Mouse (Mus musculus): ENCODE data around the gene Aaas. TPM values are rescaled to one million over a fixed set of nuclear protein-coding genes. Genes with fewer than 3 reads are reported as not detected.
"Not testable (repeated sequence)": the region's sequence is repeated elsewhere in the genome, so short reads cannot be mapped to it uniquely, and the experiment has no call there.

The Aaas gene
- polyA plus RNA-seq, 1 experiment from 2014 or later, result 30.4 TPM

DNA sequence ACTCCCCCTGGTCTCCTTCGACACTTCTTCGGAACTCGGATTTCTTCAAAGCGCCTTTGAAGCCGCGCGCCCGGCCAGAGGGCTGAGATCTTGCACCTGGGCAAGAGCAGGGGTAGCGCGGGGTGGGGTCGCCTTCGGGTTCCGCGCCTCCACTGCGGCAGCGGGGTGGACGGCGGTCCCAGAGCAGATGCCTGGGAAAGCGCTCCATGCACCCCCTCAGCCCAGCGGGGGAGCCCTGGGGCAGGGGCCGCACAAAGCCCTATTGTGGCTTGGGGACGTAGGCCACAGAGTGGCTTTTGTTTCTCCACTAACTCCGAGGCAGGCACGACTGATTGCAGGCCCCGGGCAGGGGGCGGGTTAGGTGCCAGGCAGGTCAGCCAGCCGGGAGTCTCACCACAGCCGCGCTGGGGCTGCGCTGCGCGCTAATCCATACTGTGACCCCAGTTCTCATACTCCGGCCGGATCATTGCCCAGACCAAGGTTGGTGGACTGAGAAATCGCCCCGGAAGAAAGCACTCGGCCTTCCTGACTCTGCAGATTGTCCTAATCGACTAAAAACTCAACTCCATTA, 5.4 kb upstream of the Aaas start:
- H3K4me1 ChIP-seq, result peaks cover 36% of the 10 kb centered on the region
- H3K9ac ChIP-seq (replicated peaks), result peak overlapping the region; percentile 57
- H3K4me2 ChIP-seq, result peak overlapping the region; percentile 98
- H3K9me3 ChIP-seq (replicated peaks), result no peaks in the 10 kb centered on the region
- H3K36me3 ChIP-seq, result no peaks in the 10 kb centered on the region
- under 1% methylated on average over 38 of the region's 38 CpGs for WGBS
- ATAC-seq (ENCODE audit: low FRiP score), result peak; percentile 46; the same call in 1 of the 2 replicates
- H3K27me3 ChIP-seq (replicated peaks), result peaks cover 48% of the 10 kb centered on the region
- H3K27ac ChIP-seq (replicated peaks), result peak overlapping the region; percentile 67
- peak overlapping the region; percentile 50 for H3K4me3 ChIP-seq (replicated peaks)

DNA sequence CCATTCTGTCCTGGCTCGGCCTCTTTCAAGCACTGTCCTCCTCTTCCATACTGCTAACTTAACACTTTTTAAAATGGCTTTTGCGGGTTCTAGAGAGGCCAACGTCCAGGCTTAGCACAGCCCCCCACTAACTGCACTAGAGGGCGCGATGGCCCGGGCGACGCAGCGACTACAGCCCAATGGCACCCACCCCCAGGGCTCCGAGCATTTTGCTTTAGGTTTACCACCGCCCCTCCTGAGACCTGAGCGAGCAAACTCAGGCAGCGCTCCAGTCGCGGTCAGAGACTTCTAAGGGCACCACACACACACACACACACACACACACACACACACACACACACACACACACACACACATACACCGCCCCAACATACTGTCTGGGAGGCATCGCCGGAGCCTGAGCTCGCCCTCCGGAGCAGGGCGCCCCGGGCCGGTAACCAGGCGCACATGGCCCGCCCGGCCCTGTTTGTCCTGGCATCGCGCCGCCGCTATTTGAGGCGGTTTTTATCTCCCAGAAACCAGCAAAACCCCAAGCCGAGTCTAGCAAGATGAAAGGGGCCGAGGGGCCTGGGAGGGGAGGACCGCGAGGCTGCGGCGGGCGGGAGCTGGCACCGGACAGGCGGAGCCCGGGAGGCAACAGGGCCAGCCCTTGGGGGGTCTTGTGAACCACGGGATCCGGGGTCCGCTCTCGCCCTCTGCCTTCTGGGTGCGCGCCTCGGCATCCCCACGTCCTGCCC, 4.7 kb upstream of the Aaas start:
- H3K4me3 ChIP-seq (replicated peaks), result peak overlapping the region; percentile 50

DNA sequence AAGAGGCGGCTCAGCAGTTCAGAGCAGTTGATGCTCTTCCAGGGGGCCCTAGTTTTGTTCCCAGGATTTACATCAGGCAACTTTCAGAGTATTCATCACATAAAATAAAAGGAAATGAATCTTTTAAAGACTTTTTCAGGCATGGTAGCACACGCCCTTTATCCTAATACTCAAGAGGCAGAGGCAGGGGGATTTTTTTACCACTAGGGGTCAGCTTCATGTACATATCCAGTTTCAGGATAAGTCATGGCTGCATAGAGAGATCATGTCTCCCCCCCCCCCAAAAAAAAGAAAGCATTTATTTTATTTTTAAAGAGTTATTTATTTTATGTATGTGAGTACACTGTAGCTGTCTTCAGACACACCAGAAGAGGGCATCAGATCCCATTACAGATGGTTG, 3.4 kb upstream of the Aaas start:
- no peak overlapping the region for H3K4me2 ChIP-seq
- H3K4me3 ChIP-seq (replicated peaks), result no peak overlapping the region
- ATAC-seq (ENCODE audit: low FRiP score), result no peak
- WGBS, result 94% methylated on average over 2 of the region's 2 CpGs
- no peak overlapping the region for H3K27ac ChIP-seq (replicated peaks)
- H3K9ac ChIP-seq (replicated peaks), result no peak overlapping the region
- peaks cover 33% of the 10 kb centered on the region for H3K27me3 ChIP-seq (replicated peaks)
- peaks cover 42% of the 10 kb centered on the region for H3K4me1 ChIP-seq
- no peaks in the 10 kb centered on the region for H3K9me3 ChIP-seq (replicated peaks)
- H3K36me3 ChIP-seq, result no peaks in the 10 kb centered on the region

More for the DNA sequence above, 4.7 kb upstream of the Aaas start:
- ATAC-seq (ENCODE audit: low FRiP score), result 0 out of 2 replicates have a peak, but pooled peaks have one; percentile 28
- under 1% methylated on average over 41 of the region's 49 CpGs for WGBS
- peak overlapping the region; percentile 57 for H3K9ac ChIP-seq (replicated peaks)
- peak overlapping the region; percentile 98 for H3K4me2 ChIP-seq
- peak overlapping the region; percentile 67 for H3K27ac ChIP-seq (replicated peaks)
- peaks cover 46% of the 10 kb centered on the region for H3K27me3 ChIP-seq (replicated peaks)
- H3K9me3 ChIP-seq (replicated peaks), result no peaks in the 10 kb centered on the region
- no peaks in the 10 kb centered on the region for H3K36me3 ChIP-seq
- H3K4me1 ChIP-seq, result peaks cover 37% of the 10 kb centered on the region

- Histone ChIP-seq H3K36me3 (no peaks in the 10 kb centered on the region), H3K27ac (replicated peaks) (no peak overlapping the region), H3K9me3 (replicated peaks) (no peaks in the 10 kb centered on the region), H3K4me2 (no peak overlapping the region), H3K27me3 (replicated peaks) (peaks cover 15% of the 10 kb centered on the region), H3K4me1 (peaks cover 30% of the 10 kb centered on the region), H3K9ac (replicated peaks) (no peak overlapping the region), H3K4me3 (replicated peaks) (no peak overlapping the region)
- ATAC-seq (ENCODE audit: low FRiP score), result no peak
- 66% methylated on average over 2 of the region's 2 CpGs for WGBS
Measured at GRCm38 (mm10) chr15:102352177-102352576, 1.6 kb upstream of the Aaas start.

GRCm38 (mm10) chr15:102350942-102351291, 346 bp upstream of the Aaas start:
- peak; percentile 43; the same call in 1 of the 2 replicates for ATAC-seq (ENCODE audit: low FRiP score)
- H3K4me1 ChIP-seq, result peaks cover 23% of the 10 kb centered on the region
- peak overlapping the region; percentile 86 for H3K4me3 ChIP-seq (replicated peaks)
- no peaks in the 10 kb centered on the region for H3K9me3 ChIP-seq (replicated peaks)
- WGBS, result 14% methylated on average over 11 of the region's 11 CpGs
- H3K27me3 ChIP-seq (replicated peaks), result 0 out of 2 replicates have a peak, but pooled peaks cover 3% of the 10 kb centered on the region
- peak overlapping the region; percentile 74 for H3K27ac ChIP-seq (replicated peaks)
- H3K4me2 ChIP-seq, result peak overlapping the region; percentile 86
- H3K36me3 ChIP-seq, result peaks cover 9% of the 10 kb centered on the region; the same call in 1 of the 2 replicates
- peak overlapping the region; percentile 44 for H3K9ac ChIP-seq (replicated peaks)

- no peak overlapping the region for H3K9ac ChIP-seq (replicated peaks)
- WGBS, result 79% methylated on average over 4 of the region's 4 CpGs
- peaks cover 19% of the 10 kb centered on the region; the same call in 1 of the 2 replicates for H3K36me3 ChIP-seq
- no peak overlapping the region for H3K4me3 ChIP-seq (replicated peaks)
- no peaks in the 10 kb centered on the region for H3K9me3 ChIP-seq (replicated peaks)
- no peak overlapping the region for H3K27ac ChIP-seq (replicated peaks)
- H3K4me1 ChIP-seq, result peaks cover 10% of the 10 kb centered on the region
- no peaks in the 10 kb centered on the region for H3K27me3 ChIP-seq (replicated peaks)
- H3K4me2 ChIP-seq, result no peak overlapping the region
- no peak for ATAC-seq (ENCODE audit: low FRiP score)
Measured at GRCm38 (mm10) chr15:102346444-102346843, 4.1 kb downstream of the Aaas start.

- Histone ChIP-seq H3K27ac (replicated peaks) (no peak overlapping the region), H3K36me3 (peaks cover 30% of the 10 kb centered on the region; the same call in 1 of the 2 replicates), H3K9me3 (replicated peaks) (no peaks in the 10 kb centered on the region), H3K4me1 (no peaks in the 10 kb centered on the region), H3K4me2 (no peak overlapping the region), H3K9ac (replicated peaks) (no peak overlapping the region), H3K27me3 (replicated peaks) (no peaks in the 10 kb centered on the region), H3K4me3 (replicated peaks) (no peak overlapping the region)
- no peak for ATAC-seq (ENCODE audit: low FRiP score)
- 93% methylated on average over 3 of the region's 3 CpGs for WGBS
Measured at GRCm38 (mm10) chr15:102344490-102344889, 6.1 kb downstream of the Aaas start.

DNA sequence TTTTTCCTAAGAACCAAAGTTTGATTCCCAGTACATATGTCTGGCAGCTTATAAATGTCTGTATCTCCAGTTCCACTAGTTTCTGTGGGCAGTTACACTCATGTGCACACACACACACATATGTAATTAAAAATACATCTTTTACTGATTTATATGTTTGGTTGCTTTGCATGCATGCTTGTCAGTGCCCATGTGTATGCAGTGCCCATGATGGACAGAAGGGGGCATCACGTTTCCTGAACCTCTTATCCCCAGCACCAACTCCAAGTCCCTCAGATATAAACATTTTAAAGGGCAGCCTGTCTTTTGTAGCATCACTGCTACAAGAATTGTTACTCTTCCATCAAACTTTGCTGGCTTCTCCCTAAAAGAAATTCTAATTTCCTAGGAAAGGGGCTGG, 9.0 kb downstream of the Aaas start:
- Histone ChIP-seq H3K4me3 (replicated peaks) (no peak overlapping the region), H3K9me3 (replicated peaks) (no peaks in the 10 kb centered on the region), H3K27me3 (replicated peaks) (no peaks in the 10 kb centered on the region), H3K4me2 (no peak overlapping the region), H3K36me3 (peaks cover 54% of the 10 kb centered on the region), H3K9ac (replicated peaks) (no peak overlapping the region), H3K4me1 (no peaks in the 10 kb centered on the region), H3K27ac (replicated peaks) (no peak overlapping the region)
- 6% methylated on average over 1 of the region's 1 CpGs for WGBS
- no peak for ATAC-seq (ENCODE audit: low FRiP score)

- ATAC-seq (ENCODE audit: low FRiP score), result no peak
- Histone ChIP-seq H3K36me3 (peaks cover 60% of the 10 kb centered on the region), H3K9ac (replicated peaks) (no peak overlapping the region), H3K27me3 (replicated peaks) (no peaks in the 10 kb centered on the region), H3K4me3 (replicated peaks) (no peak overlapping the region), H3K4me1 (no peaks in the 10 kb centered on the region), H3K27ac (replicated peaks) (no peak overlapping the region), H3K4me2 (no peak overlapping the region), H3K9me3 (replicated peaks) (no peaks in the 10 kb centered on the region)
- WGBS, result 78% methylated on average over 5 of the region's 5 CpGs
Measured at GRCm38 (mm10) chr15:102339612-102340011, 11.0 kb downstream of the Aaas start.

DNA sequence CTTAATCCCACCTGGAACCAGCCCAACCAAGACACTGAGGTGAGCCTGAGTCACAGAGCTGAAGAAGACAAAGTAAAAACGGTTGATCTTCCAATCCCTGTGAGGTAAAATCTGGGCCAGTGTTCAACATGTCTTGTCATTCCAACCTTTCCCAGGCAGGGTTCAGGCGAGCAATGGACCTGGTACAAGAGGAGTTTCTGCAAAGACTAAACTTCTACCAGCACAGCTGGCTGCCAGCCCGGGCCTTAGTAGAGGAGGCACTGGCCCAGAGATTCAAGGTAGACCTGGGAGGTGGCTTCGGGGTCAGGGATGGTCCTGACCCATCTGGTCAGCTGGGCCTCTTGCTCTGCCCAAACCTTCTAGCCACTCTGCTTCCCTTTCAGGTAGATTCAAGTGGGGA, 13.6 kb downstream of the Aaas start:
- Histone ChIP-seq H3K27ac (replicated peaks) (no peak overlapping the region), H3K27me3 (replicated peaks) (no peaks in the 10 kb centered on the region), H3K9ac (replicated peaks) (no peak overlapping the region), H3K4me2 (no peak overlapping the region), H3K9me3 (replicated peaks) (no peaks in the 10 kb centered on the region), H3K4me3 (replicated peaks) (no peak overlapping the region), H3K36me3 (peaks cover 76% of the 10 kb centered on the region), H3K4me1 (peaks cover 21% of the 10 kb centered on the region)
- ATAC-seq (ENCODE audit: low FRiP score), result no peak
- 95% methylated on average over 4 of the region's 4 CpGs for WGBS

DNA sequence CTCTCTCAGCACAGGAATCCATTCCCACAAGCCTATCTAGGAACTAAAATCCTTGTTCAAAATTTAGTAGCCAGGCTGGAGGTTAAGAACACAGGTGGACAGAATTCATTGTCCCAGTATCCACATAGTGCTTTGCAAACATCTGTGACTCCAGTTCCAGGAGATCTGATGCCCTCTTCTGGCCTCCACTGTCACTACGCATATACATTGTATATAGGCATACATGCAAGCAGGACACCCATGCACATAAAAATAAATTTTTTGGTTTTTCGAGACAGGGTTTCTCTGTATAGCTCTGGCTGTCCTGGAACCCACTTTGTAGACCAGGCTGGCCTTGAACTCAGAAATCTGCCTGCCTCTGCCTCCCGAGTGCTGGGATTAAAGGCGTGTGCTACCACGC, 14.6 kb downstream of the Aaas start:
- Histone ChIP-seq H3K36me3 (peaks cover 76% of the 10 kb centered on the region), H3K4me1 (peaks cover 27% of the 10 kb centered on the region)
- not testable (repeated sequence) for ATAC-seq (ENCODE audit: low FRiP score); H3K27ac ChIP-seq (replicated peaks); H3K27me3 ChIP-seq (replicated peaks); H3K9me3 ChIP-seq (replicated peaks); H3K4me2 ChIP-seq; H3K9ac ChIP-seq (replicated peaks); H3K4me3 ChIP-seq (replicated peaks)
- WGBS, result 94% methylated on average over 5 of the region's 5 CpGs

DNA sequence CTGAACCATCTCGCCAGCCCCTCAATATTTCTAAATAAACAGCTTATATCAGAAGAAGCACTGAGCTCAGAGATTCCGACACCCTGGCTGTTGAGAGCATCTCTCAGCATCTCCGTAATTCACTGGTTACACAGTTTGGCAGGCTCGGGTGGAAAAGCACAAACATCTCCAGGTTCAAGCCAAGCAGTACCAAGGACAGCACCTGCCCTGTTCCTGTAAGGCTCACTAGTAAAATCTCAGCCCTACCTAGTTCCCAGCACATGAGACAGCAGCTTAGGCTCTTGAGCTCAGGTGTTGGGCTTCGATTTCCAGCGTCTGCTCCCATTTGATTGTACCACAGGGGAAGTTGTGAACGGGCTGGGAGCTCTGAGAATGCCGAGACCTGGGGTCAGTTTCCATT, 15.3 kb downstream of the Aaas start:
- Histone ChIP-seq H3K27ac (replicated peaks) (no peak overlapping the region), H3K9me3 (replicated peaks) (no peaks in the 10 kb centered on the region), H3K4me3 (replicated peaks) (no peak overlapping the region), H3K27me3 (replicated peaks) (no peaks in the 10 kb centered on the region), H3K4me1 (peaks cover 29% of the 10 kb centered on the region), H3K4me2 (no peak overlapping the region), H3K36me3 (peaks cover 78% of the 10 kb centered on the region), H3K9ac (replicated peaks) (no peak overlapping the region)
- no peak for ATAC-seq (ENCODE audit: low FRiP score)
- 89% methylated on average over 8 of the region's 8 CpGs for WGBS

Measured in neural tube, embryonic 15.5 days (tissue).